Mouse (Mus musculus): ENCODE data around the gene Iqcg.

- TF ChIP-seq GATA1 (IDR thresholded peaks at IDR 0.05; ENCODE audit: borderline replicate concordance, low read length) (no peak), FLI1 (IDR thresholded peaks at IDR 0.05; ENCODE audit: low read length) (no peak)
These were observed 6.1 kb upstream of the Iqcg start, which contains the start of gene Lmln for GRCm38 (mm10) chr16:33062024-33062681.

Measured in megakaryocyte, embryonic 14.5 days (primary cell).